Mouse (Mus musculus) yolk sac, embryonic 10.5 days (tissue): ENCODE results near the gene Exoc3l2.
"Not testable (repeated sequence)": the region's sequence is repeated elsewhere in the genome, so short reads cannot be mapped to it uniquely, and the experiment has no call there.

ENCODE experiments used
- DNase-seq: peaks from one replicate; pipeline ENCODE4 v3.0.0-alpha.2; 2017; ENCODE audit warnings: low spot score

The Exoc3l2 gene

GRCm38 (mm10) chr7:19489525-19489924 is 26.4 kb downstream of the Exoc3l2 start:
- no peak for DNase-seq

GRCm38 (mm10) chr7:19491731-19492130 is 28.6 kb downstream of the Exoc3l2 start:
- no peak for DNase-seq

- no peak for DNase-seq
Measured at GRCm38 (mm10) chr7:19494751-19495474, 31.8 kb downstream of the Exoc3l2 start.

- no peak for DNase-seq
Measured at GRCm38 (mm10) chr7:19495521-19496213, 32.5 kb downstream of the Exoc3l2 start.

- DNase-seq = no peak
Measured at GRCm38 (mm10) chr7:19496214-19496555, 33.1 kb downstream of the Exoc3l2 start.

GRCm38 (mm10) chr7:19498326-19498725 is 35.2 kb downstream of the Exoc3l2 start:
- no peak for DNase-seq

- no peak for DNase-seq
Measured at GRCm38 (mm10) chr7:19500420-19501363, 37.6 kb downstream of the Exoc3l2 start.

GRCm38 (mm10) chr7:19501658-19502057 is 38.5 kb downstream of the Exoc3l2 start:
- DNase-seq = no peak

GRCm38 (mm10) chr7:19503481-19504068 is 40.4 kb downstream of the Exoc3l2 start:
- DNase-seq = peak; percentile 27

GRCm38 (mm10) chr7:19506326-19506725 is 43.2 kb downstream of the Exoc3l2 start:
- no peak for DNase-seq

GRCm38 (mm10) chr7:19506969-19507611 is 44.0 kb downstream of the Exoc3l2 start:
- peak; percentile 51 for DNase-seq

- DNase-seq = no peak
Measured at GRCm38 (mm10) chr7:19507612-19507981, 44.5 kb downstream of the Exoc3l2 start.

- DNase-seq = peak; percentile 94
Measured at GRCm38 (mm10) chr7:19508150-19508923, 45.2 kb downstream of the Exoc3l2 start, which contains the start of the genes Bloc1s3 and Trappc6a. Bloc1s3 (minus strand) TSS chr7:19508367. Trappc6a (plus strand) TSS chr7:19508395.

GRCm38 (mm10) chr7:19508924-19509568 is 45.9 kb downstream of the Exoc3l2 start:
- peak; percentile 31 for DNase-seq

- no peak for DNase-seq
Measured at GRCm38 (mm10) chr7:19509786-19510185, 46.7 kb downstream of the Exoc3l2 start.

GRCm38 (mm10) chr7:19511934-19512333 is 48.8 kb downstream of the Exoc3l2 start:
- DNase-seq = not testable (repeated sequence)

GRCm38 (mm10) chr7:19512353-19512752 is 49.2 kb downstream of the Exoc3l2 start:
- DNase-seq = no peak

- no peak for DNase-seq
Measured at GRCm38 (mm10) chr7:19517652-19518365, 54.7 kb downstream of the Exoc3l2 start, which contains the start of gene Nkpd1. Nkpd1 (plus strand) TSS chr7:19517838.

GRCm38 (mm10) chr7:19520032-19520431 is 56.9 kb downstream of the Exoc3l2 start:
- no peak for DNase-seq
